Mouse (Mus musculus): ENCODE data around the gene Gng3. TPM values are rescaled to one million over a fixed set of nuclear protein-coding genes. Genes with fewer than 3 reads are reported as not detected.

Gng3 gene
- 0.34 and 0.65 TPM in 2 replicates for polyA plus RNA-seq (2012; rRNA removed; ENCODE audit: low replicate concordance)

DNA sequence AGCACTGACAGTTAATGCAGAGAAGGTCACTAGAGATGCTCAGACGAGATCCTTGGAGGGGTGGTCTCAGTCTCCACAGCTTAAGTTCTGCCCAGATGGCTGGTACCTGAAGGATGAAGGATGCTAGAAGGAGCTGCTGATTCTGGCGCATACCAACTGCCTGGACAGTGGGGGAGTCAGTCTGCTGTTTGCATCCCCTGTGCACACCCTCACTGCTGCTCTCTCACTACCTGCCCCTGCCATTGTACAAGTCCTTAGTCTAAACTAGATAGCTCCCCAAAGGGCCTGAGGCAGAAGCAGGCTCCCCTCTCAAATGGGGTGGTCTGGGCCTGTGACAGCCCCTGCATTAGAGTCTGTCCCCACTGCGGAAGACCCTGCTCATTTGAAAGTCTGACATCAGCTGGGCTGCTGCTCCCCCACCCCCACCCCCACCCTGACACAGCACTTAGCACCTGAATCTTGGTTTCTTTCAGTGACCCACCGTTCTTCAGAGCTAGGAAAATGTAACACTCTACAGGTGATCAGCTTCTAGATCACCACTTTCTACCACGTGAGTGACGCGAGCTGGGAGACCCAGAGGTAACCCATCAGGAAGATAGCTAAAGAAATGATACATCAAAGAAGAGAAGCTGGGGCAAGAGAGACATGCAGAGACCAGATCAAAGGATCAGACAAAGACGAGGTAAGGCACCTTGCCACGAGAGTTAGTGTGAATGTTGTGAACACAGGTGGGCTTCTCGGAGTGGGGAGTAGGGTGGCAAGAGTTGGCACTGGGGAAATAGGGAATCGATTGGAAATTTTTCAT, at the start of gene Gng3:
Gene Gng3 (minus strand): TSS at position 92 of the 805 bp plus-strand sequence.

DNA sequence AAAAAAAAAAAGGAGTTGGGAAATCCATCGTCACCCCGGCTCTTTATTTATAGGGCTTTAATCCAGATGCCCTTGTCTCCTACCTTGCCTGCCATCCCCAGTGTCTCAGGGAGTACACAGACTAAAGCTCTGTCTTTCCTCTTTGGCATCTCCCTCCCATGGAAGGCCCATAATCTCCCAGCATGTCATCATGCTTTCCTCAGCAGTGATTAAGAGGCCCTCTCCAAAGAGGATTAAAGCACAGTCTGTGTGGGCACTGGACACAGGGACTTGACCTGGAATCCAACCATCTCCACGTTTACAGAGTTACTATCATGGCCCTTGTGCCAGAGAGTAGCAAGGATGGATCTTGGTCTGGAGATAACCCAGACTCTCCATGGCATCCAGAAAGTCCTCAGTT, 44.6 kb upstream of the Gng3 start, which contains the start of the genes Lbhd1 and Gm49403:
Gene Lbhd1 (plus strand): TSS at position 117 of the 400 bp plus-strand sequence.
Gene Gm49403 (plus strand): TSS at position 315 of the 400 bp plus-strand sequence.

DNA sequence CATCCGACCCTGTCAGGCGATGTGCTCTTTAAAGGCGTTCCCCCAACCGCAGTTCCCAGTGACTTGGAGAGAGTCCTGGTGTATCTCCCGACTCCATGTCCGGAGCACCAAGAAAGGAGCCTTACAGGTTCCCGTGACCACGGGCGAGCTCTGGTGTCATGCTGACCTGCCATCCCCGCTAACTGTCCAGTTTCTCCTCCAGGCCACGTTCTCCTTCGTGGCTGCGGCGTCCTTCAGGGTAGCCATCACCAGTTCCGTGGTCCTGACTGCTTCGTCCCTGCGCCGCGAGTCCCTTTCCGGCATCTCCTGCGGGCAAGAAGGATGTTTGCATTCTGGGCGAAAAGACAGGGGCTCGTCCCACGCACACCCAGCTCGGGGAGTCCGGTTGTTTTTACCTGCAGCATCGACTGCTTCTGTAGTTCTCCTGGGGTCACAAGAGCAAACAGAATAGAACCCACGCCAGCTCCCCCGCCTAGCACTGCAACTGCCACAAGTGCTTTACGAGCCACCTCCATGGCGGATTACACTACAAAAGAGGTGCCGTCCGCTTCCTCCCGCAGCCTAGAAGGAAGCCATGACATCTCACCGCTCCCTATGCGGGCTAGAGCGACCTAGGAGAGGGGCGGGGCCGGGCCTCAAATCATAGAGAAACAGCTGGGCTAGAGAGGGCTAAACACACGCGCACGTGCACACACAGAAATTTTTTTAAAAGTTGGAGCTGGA, 41.5 kb upstream of the Gng3 start, which contains the start of gene Uqcc3:
Gene Uqcc3 (minus strand): TSS at position 613 of the 723 bp plus-strand sequence.

DNA sequence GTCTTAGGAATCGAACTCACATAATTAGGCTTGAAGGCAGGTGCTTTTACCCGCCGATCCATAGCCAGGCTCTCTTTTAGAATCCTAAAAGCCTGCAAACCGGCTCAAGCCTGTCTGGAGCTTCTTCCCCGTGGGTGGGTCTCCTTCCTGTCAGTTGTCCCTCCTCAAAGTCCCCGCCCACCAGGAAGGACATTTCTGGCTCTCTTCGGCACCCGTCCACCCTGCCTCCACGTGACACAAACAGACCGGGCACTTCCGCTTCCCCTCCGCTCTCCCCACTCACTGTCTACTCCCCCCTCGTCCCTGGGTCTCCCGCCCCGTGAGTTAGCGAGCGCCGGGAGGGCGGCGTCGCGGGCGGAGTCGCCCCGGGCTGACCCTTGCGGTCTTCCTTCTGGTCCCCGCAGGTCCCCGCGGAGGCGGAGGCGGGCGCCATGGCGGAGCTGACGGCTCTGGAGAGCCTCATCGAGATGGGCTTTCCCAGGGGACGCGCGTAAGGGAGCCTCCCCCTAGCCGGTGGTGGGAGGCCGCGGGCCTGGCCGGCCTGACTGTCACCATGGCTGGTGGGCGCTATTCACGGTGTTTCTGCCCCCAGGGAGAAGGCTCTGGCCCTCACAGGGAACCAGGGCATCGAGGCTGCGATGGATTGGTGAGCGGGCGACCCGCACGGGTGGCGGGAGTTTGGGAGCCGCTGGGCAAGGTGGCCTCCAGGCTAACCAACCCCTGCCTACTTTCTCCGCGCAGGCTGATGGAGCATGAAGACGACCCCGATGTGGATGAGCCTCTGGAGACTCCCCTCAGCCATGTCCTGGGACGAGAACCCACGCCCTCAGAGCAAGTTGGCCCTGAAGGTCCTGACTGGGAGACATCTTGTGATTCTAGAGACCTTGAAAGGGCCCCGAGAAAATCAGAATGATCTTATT, 32.5 kb upstream of the Gng3 start, which contains the start of gene Ubxn1:
Gene Ubxn1 (plus strand): TSS at position 230 of the 920 bp plus-strand sequence.

DNA sequence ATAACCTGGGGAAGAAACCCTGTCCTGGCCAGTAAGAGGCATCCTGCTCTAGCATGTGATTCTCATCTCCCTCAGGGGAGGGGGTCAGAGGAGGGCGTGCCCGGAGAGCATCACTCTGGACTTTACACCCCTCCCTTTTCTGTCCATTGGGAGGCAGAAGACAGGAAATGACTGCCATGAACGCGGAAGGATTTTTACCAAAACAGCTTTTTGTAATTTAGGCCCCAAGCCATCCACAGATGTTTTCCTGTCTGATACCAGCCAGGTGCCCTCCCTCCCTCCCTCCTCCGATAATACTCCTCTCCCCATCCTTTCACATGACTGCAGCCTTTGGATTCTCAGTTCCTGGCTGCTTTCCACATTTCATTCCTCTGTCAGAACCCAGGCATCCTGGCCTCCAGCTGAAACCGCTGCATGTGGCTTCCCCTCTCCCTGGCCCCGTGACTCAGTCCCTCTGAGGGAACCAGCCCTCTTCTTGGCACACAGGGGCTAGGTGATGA, 11.5 kb upstream of the Gng3 start, which contains the start of gene Lrrn4cl:
Gene Lrrn4cl (plus strand): TSS at position 367 of the 500 bp plus-strand sequence.

DNA sequence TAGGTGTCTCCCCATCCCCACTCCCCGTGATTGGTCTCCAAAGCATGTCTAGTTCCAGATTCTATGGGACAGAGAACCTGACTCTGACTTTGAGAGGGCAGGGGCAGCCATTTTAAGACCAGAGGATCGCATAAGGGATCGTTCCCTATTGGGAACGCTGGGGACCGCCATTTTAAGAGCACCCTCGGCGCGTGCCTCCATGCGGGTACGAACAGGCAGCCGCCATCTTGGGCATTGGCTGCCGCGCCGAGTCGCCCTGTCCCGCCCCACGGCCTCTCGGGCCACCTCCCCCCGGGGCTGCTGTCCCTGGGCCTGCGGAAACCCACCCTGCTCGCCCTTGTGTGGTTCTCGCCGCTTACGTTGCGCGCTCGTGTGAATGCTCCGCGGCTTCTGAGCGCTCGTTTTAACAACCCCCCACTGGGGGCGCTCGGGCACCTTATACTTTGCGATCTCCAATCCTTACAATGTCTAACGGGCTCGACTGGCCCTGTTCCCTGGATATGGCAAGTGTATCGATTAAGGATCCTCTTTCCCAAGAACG, 1.7 kb downstream of the Gng3 start, which contains the start of gene Bscl2:
Gene Bscl2 (plus strand): TSS at position 217 of the 541 bp plus-strand sequence.

DNA sequence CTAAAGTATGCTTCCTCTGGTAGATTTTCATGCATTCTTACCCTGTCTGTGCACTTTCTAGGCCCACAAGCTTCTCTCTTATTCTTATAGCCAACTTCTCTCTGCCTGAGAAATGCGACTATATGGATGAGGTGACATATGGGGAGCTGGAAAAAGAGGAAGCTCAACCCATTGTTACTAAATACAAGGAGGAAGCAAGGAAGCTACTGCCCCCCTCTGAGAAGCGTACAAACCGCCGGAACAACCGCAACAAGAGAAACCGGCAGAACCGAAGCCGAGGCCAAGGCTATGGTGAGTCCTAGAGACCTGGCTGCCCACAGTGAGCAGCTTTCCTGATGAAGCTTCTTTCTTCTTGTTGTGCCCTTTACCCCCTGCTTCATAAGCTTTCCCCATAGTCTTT, 9.3 kb downstream of the Gng3 start, which contains the start of gene AC129217.1:
Gene AC129217.1 (plus strand): TSS at position 114 of the 400 bp plus-strand sequence.

DNA sequence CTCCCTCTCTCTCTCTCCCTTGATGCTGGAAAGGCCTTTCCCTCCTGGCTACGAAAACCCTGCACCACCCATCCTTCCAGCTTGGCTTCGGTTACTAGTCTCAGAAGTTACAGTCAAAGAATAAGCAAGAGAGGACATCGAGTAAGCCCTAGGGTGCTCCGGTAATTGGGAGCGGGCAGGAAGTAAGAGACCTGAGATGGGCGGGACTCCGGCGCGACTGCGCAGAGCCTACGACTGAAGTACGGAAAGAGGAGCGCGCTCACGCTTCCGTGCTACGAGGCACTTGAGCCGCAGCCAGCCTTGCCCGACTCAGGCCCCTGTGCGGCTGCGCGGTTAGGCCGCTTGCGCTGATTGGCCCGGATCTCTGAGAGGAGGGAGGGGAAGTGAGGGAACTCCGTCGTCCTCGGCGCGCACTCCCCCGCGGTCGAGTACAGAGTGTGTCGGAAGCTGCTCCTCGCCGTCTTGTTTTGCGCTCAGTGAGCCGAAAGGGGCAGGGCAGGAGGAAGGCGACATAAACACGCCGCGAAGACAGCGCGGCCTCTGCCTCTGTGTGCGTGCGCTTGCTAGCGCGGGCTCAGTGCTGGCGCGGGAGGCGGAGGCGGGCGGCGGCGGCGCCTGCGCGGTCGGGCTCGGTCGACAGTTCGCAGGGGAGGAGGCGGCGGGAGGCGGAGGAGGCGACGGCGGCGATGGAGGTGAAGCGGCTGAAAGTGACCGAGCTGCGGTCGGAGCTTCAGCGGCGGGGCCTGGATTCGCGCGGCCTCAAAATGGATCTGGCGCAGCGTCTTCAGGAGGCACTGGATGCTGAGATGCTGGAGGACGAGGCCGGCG, 19.2 kb downstream of the Gng3 start, which contains the start of gene Hnrnpul2:
Gene Hnrnpul2 (plus strand): TSS at position 415 of the 828 bp plus-strand sequence.

DNA sequence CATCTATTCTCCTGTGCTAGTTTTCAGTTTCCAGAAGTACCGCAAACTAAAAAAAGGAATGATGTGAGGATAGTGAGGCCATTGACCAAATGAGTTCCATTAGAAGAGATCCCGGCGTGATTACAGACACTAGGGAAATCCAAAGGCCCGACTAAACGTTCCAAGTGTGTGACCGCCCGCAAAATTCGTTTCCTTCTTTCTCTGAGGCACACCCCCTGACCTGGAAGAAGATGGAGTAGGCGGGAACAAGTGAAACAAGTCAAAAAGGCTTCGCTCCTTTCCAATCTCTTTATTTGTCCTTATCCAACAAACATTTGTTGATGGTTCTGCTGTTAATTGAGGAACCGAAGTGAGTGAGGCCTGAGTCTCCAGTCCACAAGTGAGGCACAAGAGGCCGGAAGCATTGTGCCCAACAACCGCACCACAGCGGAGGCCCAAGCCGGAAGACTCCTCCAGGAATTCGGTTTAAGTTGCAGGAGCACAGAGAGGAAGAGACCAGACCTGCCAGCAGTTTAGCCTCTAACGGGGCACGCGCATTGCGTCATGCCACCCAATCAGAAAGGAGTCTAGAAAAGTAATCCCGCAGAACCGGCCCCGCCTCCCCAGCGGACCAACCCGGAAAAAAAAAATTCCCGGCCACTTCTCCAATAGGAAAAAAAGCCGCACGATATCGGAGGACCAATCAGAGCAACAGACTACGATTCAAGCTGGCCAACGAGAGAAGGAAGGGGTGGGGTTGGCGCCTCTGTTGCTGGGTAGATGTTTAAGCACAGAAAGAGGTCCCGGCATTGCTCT, 20.0 kb downstream of the Gng3 start, which contains the start of gene Ttc9c:
Gene Ttc9c (minus strand): TSS at position 533 of the 795 bp plus-strand sequence.

DNA sequence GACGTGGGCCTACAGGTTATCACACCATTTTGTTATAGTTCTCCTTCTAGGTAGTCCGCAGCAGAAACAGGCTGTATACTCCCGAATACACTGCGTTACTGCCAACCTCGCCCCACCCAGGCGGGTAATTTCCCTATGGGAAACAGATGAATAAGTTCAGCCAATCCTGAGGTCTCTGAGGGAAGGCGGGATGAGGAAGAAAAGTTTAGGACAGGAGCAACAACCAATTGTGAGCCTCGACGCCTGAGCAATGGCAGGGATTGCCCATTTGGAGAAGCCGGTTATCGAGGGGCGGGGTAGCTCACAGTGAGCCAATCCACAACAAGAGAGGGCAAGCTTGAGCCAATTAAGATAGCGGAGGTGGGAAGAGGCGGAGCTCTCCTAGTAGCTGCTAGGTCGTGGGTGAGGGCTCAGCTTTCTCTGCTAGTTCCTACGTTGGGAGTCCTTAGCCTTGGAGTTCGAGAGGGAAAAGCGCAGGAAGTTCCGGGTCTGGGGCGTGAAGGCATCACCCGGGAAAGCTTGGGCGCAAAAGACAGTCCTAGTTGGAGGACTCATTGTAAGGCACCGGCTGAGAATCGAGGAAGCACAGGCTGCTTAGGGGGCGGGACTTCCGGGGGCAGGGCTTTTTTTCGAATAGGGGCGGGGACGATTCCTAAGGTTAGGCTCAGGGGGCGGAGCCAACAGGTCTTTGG, 36.7 kb downstream of the Gng3 start, which contains the start of gene Zbtb3:
Gene Zbtb3 (plus strand): TSS at position 426 of the 692 bp plus-strand sequence.

DNA sequence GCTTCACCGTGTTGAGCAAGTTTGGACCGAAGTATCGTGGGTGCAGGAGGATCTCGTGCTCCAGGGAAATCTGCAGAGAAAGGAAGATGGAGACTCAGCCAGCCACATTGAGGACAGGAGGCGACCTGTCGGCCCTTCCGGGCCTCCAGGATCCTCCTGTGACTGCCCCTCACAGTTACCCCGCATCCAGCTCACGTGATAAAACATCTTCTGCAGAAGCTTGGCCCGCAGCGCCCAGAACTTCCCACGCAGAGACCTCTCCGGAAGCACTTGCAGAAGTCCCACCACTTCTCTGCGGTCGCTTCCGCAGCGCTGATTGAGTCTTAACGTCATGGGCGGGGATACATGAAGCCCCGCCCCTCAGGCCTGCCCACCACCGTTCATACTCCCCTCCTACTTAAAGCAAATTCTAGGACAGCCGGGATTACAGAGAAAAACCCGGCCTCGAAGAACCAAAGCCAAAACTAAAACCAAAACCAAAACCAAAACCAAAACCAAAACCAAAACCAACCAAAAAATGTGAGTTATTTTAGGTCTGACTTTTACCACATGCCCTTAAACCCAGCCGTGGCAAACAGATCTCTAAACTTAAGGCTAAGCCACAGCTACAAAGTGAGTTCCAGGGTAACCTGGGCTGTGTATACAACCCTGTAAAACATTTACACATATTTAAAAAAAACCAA, 40.6 kb downstream of the Gng3 start, which contains the start of gene Polr2g:
Gene Polr2g (minus strand): TSS at position 314 of the 683 bp plus-strand sequence.

Other genes starting within 250 kb of the Gng3 start
- gene Slc22a8, start 247.9 kb downstream of the Gng3 start, polyA plus RNA-seq (2012; rRNA removed; ENCODE audit: low replicate concordance), result not detected in 2 replicates
- gene Slc22a6, start 221.2 kb downstream of the Gng3 start, polyA plus RNA-seq (2012; rRNA removed; ENCODE audit: low replicate concordance), result not detected in 2 replicates
- 3.0 and 3.4 TPM in 2 replicates for gene Chrm1, start 175.4 kb downstream of the Gng3 start, polyA plus RNA-seq (2012; rRNA removed; ENCODE audit: low replicate concordance)
- 156 and 200 TPM in 2 replicates for gene Slc3a2, start 115.8 kb downstream of the Gng3 start, polyA plus RNA-seq (2012; rRNA removed; ENCODE audit: low replicate concordance)
- 25.6 and 42.9 TPM in 2 replicates for gene Wdr74, start 103.4 kb downstream of the Gng3 start, polyA plus RNA-seq (2012; rRNA removed; ENCODE audit: low replicate concordance)
- not detected in 2 replicates for gene 1700092M07Rik, start 98.5 kb downstream of the Gng3 start, polyA plus RNA-seq (2012; rRNA removed; ENCODE audit: low replicate concordance)
- gene Stx5a, start 97.8 kb downstream of the Gng3 start, polyA plus RNA-seq (2012; rRNA removed; ENCODE audit: low replicate concordance), result 73.4 and 84.9 TPM in 2 replicates
- 75.3 and 140 TPM in 2 replicates for gene Nxf1, start 82.1 kb downstream of the Gng3 start, polyA plus RNA-seq (2012; rRNA removed; ENCODE audit: low replicate concordance)
- gene Tmem223, start 68.2 kb downstream of the Gng3 start, polyA plus RNA-seq (2012; rRNA removed; ENCODE audit: low replicate concordance), result 300 and 304 TPM in 2 replicates
- 133 and 165 TPM in 2 replicates for gene Tmem179b, start 64.7 kb downstream of the Gng3 start, polyA plus RNA-seq (2012; rRNA removed; ENCODE audit: low replicate concordance)
- 15.2 and 17.4 TPM in 2 replicates for gene Taf6l, start 52.8 kb downstream of the Gng3 start, polyA plus RNA-seq (2012; rRNA removed; ENCODE audit: low replicate concordance)
- 30.3 and 61.5 TPM in 2 replicates for gene Polr2g, start 40.6 kb downstream of the Gng3 start, polyA plus RNA-seq (2012; rRNA removed; ENCODE audit: low replicate concordance)
- 2.4 and 3.2 TPM in 2 replicates for gene Zbtb3, start 36.6 kb downstream of the Gng3 start, polyA plus RNA-seq (2012; rRNA removed; ENCODE audit: low replicate concordance)
- 10.7 and 20.5 TPM in 2 replicates for gene Ttc9c, start 19.9 kb downstream of the Gng3 start, polyA plus RNA-seq (2012; rRNA removed; ENCODE audit: low replicate concordance)
- gene Hnrnpul2, start 19.2 kb downstream of the Gng3 start, polyA plus RNA-seq (2012; rRNA removed; ENCODE audit: low replicate concordance), result 13.8 and 14.4 TPM in 2 replicates
- gene AC129217.1, start 9.4 kb downstream of the Gng3 start, polyA plus RNA-seq (2012; rRNA removed; ENCODE audit: low replicate concordance), result not detected in 2 replicates
- 568 and 621 TPM in 2 replicates for gene Bscl2, start 1.7 kb downstream of the Gng3 start, polyA plus RNA-seq (2012; rRNA removed; ENCODE audit: low replicate concordance)
- gene Lrrn4cl, start 11.6 kb upstream of the Gng3 start, polyA plus RNA-seq (2012; rRNA removed; ENCODE audit: low replicate concordance), result 14.0 and 20.9 TPM in 2 replicates
- gene Ubxn1, start 32.3 kb upstream of the Gng3 start, polyA plus RNA-seq (2012; rRNA removed; ENCODE audit: low replicate concordance), result 98.5 and 113 TPM in 2 replicates
- 24.0 and 25.0 TPM in 2 replicates for gene Uqcc3, start 41.7 kb upstream of the Gng3 start, polyA plus RNA-seq (2012; rRNA removed; ENCODE audit: low replicate concordance)
- gene Lbhd1, start 44.5 kb upstream of the Gng3 start, polyA plus RNA-seq (2012; rRNA removed; ENCODE audit: low replicate concordance), result 1.1 and 3.0 TPM in 2 replicates
- not detected in 2 replicates for gene Gm49403, start 44.7 kb upstream of the Gng3 start, polyA plus RNA-seq (2012; rRNA removed; ENCODE audit: low replicate concordance)
- 9.6 and 10.3 TPM in 2 replicates for gene 1810009A15Rik, start 49.7 kb upstream of the Gng3 start, polyA plus RNA-seq (2012; rRNA removed; ENCODE audit: low replicate concordance)
- not detected in 2 replicates for gene Gm49416, start 49.7 kb upstream of the Gng3 start, polyA plus RNA-seq (2012; rRNA removed; ENCODE audit: low replicate concordance)
- 28.9 and 29.0 TPM in 2 replicates for gene Ints5, start 53.8 kb upstream of the Gng3 start, polyA plus RNA-seq (2012; rRNA removed; ENCODE audit: low replicate concordance)
- 97.1 and 165 TPM in 2 replicates for gene Ganab, start 58.9 kb upstream of the Gng3 start, polyA plus RNA-seq (2012; rRNA removed; ENCODE audit: low replicate concordance)
- gene B3gat3, start 81.2 kb upstream of the Gng3 start, polyA plus RNA-seq (2012; rRNA removed; ENCODE audit: low replicate concordance), result 79.0 and 149 TPM in 2 replicates
- 15.7 and 17.6 TPM in 2 replicates for gene Rom1, start 90.2 kb upstream of the Gng3 start, polyA plus RNA-seq (2012; rRNA removed; ENCODE audit: low replicate concordance)
- 70.7 and 78.1 TPM in 2 replicates for gene Eml3, start 90.4 kb upstream of the Gng3 start, polyA plus RNA-seq (2012; rRNA removed; ENCODE audit: low replicate concordance)
- gene Mta2, start 102.7 kb upstream of the Gng3 start, polyA plus RNA-seq (2012; rRNA removed; ENCODE audit: low replicate concordance), result 17.1 and 24.8 TPM in 2 replicates
- gene Tut1, start 114.7 kb upstream of the Gng3 start, polyA plus RNA-seq (2012; rRNA removed; ENCODE audit: low replicate concordance), result 20.2 and 22.1 TPM in 2 replicates
- gene Eef1g, start 127.8 kb upstream of the Gng3 start, polyA plus RNA-seq (2012; rRNA removed; ENCODE audit: low replicate concordance), result 173 and 301 TPM in 2 replicates
- gene Ahnak, start 150.1 kb upstream of the Gng3 start, polyA plus RNA-seq (2012; rRNA removed; ENCODE audit: low replicate concordance), result 27.4 and 46.3 TPM in 2 replicates
- gene Scgb1a1, start 248.8 kb upstream of the Gng3 start, polyA plus RNA-seq (2012; rRNA removed; ENCODE audit: low replicate concordance), result 32.8 and 35.9 TPM in 2 replicates